Mouse (Mus musculus) liver, adult 2 months (tissue): ENCODE measurements around the gene Ufc1.

Experiments used
- CTCF ChIP-seq: fragments of 200-500 bp; IDR thresholded peaks from 2 replicates; pipeline ENCODE4 v1.5.1; 2011; ENCODE audit warnings: low read depth, low read length, control low read depth
- POLR2A ChIP-seq: fragments of 200-500 bp; IDR thresholded peaks from 2 replicates; pipeline ENCODE4 v1.6.1; 2011; ENCODE audit warnings: low read length, control low read depth; ENCODE audit not compliant: insufficient read depth; ENCODE audit errors: extremely low read depth

DNA sequence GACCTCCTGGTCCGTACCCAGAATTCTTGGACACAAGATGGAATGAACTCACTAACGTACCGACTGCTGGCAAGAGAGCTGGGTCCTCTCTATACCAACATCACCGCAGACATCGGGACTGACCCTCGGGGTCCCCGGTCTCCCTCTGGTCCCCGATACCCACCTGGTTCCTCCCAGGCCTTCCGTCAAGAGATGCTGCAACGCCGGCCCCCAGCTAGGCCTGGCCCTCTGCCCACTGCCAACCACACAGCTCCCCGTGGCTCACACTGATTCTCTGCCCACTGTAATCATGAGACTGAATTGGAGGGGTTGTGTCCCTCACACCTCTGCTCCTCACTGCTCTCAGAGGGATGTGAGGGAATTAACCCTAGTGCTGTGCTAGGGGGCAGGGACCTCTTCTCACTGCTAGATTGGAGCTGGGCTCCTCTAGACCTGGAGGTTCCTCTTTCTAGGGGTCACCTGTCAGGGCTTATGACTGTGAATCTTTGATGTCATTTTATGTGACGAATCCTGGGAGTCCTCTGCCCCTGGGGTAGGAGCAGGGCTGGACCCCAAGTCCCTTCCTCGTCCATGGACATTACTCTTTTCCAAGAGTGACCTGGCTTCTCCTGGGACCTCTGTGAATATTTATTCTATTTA, 18.6 kb downstream of the Ufc1 start:
- TF ChIP-seq CTCF, result no peak
- no peak for TF ChIP-seq POLR2A
